Mouse (Mus musculus): ENCODE data around the gene AL732309.1. TPM values are rescaled to one million over a fixed set of nuclear protein-coding genes. Genes with fewer than 3 reads are reported as not detected.

AL732309.1 gene
- 1.7 and 1.9 TPM in 2 replicates for polyA plus RNA-seq (2015; fragmentation: Nextera tagmentation; extraction: Ambion mirVana)

DNA sequence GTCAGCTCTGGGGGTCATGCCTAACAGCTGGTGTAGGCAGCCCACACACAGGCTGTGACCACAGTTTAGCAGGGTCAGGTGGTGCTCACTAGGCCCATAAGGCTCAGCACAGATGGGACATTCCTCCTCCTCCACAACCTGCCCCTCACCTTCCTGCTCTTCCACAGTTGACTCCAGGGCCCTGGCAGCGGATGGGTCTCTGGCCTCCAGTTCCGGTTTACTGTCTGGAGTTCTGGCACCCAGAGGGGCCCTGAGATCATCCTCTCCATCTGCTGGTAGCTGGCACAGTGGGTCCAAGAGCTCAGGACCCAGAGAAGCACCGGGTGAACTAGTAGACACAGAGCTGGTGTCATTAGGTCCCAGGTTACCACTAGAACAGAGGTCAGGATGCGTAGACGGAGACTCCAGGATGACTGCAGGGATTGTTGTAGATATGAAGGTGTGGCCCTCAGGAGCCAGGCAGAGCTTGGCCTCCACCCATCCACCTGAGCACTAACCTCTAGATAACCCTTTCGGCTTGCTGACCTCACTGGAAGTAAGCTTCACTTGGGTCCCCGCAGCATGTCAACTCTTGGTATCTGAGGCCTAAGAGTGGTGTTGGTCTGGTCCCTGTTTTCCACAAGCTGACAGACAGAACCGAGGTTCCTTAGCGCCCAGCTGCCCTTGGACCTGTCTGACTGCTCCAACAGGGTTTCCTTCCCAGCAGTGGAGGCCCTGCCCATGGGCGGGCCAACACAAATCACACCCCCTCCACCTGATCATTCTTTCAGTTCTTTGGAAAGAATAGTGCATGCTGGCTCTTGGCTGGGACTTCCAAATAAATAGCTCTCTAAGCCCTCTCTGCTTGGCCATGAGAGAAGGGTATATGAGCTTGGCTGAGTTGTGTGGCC is at the start of gene AL732309.1:
Gene AL732309.1 (minus strand): TSS at position 681 of the 890 bp plus-strand sequence.
- Histone ChIP-seq H3K9ac (no peak within 1 kb of the TSS), H3K36me3 (replicated peaks) (peaks cover 44% of the 10 kb centered on the region), H3K4me3 (replicated peaks) (no peak within 1 kb of the TSS), H3K27ac (replicated peaks) (no peak within 1 kb of the TSS), H3K27me3 (peaks cover 29% of the 10 kb centered on the region), H3K9me3 (replicated peaks) (no peaks in the 10 kb centered on the region), H3K4me2 (no peak within 1 kb of the TSS), H3K4me1 (replicated peaks) (peaks cover 14% of the 10 kb centered on the region)
- ATAC-seq (ENCODE audit: insufficient read depth) = no peak
- 76% methylated on average over 10 of the region's 10 CpGs for WGBS (ENCODE audit: insufficient replicate concordance)

DNA sequence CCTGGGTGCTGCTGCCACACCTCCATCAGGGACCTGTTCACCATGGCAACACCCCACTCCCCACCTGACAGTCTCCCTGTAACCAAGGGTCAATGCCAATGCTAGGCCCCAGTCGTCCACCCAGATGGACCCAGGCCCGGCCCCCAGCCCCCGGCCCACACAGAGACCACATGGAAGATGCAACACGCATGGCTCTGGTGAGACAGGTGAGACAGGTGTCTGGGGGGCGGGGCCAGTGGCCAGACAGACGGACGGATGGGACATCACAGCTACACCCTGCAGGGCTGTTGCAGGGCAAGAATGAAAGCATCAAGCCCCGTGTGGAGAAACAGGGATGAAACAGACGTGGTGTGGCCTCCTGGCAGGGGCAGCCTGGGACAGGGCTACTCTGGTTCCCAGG is 47.0 kb upstream of the AL732309.1 start:
- Histone ChIP-seq H3K27me3 (peaks cover 98% of the 10 kb centered on the region), H3K9me3 (replicated peaks) (no peaks in the 10 kb centered on the region), H3K9ac (no peak overlapping the region), H3K27ac (replicated peaks) (no peak overlapping the region), H3K4me3 (replicated peaks) (no peak overlapping the region), H3K4me1 (replicated peaks) (peaks cover 9% of the 10 kb centered on the region), H3K4me2 (no peak overlapping the region), H3K36me3 (replicated peaks) (no peaks in the 10 kb centered on the region)
- no peak for ATAC-seq (ENCODE audit: insufficient read depth)
- 60% methylated on average over 9 of the region's 9 CpGs for WGBS (ENCODE audit: insufficient replicate concordance)

DNA sequence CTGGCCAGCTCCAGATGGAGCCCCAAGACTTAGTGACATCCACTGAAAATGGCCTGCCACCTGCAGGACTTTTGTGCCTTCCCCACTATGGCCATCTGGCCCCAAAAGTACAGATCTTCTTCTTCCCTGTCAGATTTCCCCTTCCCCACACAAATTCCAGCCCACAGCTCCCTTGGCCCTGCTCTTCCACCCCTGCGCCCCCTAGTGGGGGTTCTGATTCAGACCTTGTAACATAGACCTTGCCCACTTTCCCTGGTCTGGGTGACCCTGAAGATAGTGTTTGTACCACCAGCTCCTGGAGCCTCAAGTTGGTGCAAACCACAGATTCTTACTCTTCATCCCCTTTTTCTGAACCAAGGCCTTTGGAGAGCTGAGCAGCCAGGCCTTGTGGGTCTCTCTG is 46.2 kb upstream of the AL732309.1 start:
- H3K27me3 ChIP-seq = peaks cover 99% of the 10 kb centered on the region
- 0 out of 2 replicates have a peak overlapping the region, but pooled peaks have one; percentile 37 for H3K4me3 ChIP-seq (replicated peaks)
- no peaks in the 10 kb centered on the region for H3K9me3 ChIP-seq (replicated peaks)
- peaks cover 9% of the 10 kb centered on the region for H3K4me1 ChIP-seq (replicated peaks)
- H3K36me3 ChIP-seq (replicated peaks) = no peaks in the 10 kb centered on the region
- 0% methylated on average over 1 of the region's 1 CpGs for WGBS (ENCODE audit: insufficient replicate concordance)
- 0 out of 2 replicates have a peak overlapping the region, but pooled peaks have one; percentile 58 for H3K4me2 ChIP-seq
- H3K27ac ChIP-seq (replicated peaks) = no peak overlapping the region
- no peak overlapping the region for H3K9ac ChIP-seq
- ATAC-seq (ENCODE audit: insufficient read depth) = no peak

DNA sequence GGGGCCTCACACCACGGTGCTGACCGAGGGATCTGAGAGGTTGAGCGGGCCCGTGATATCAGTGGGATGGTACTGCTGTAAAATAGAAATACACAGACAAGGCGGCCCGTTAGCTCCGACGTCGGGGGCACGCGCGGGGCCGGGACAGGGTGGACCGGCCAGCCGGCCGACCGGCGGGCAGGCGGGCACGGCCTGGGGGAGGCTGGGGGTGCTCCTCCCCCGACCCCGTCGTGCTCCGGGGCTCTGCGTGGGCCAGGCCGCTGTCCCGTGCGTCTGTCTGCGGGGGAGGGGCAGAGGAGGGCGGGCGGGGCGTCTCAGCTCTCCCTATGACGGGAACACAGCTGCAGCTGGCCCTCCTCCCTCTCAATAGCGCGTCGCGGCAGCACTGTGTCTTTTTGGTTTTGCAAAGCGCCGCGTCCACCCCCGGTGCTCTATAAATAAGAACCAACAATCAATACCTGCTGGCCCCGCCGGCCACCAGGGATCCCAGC is 45.4 kb upstream of the AL732309.1 start:
- H3K4me1 ChIP-seq (replicated peaks) = peaks cover 14% of the 10 kb centered on the region
- 8% methylated on average over 38 of the region's 43 CpGs for WGBS (ENCODE audit: insufficient replicate concordance)
- H3K27me3 ChIP-seq = peaks cover 93% of the 10 kb centered on the region
- no peak overlapping the region for H3K27ac ChIP-seq (replicated peaks)
- H3K9me3 ChIP-seq (replicated peaks) = no peaks in the 10 kb centered on the region
- H3K9ac ChIP-seq = no peak overlapping the region
- peak overlapping the region; percentile 37 for H3K4me3 ChIP-seq (replicated peaks)
- H3K4me2 ChIP-seq = peak overlapping the region; percentile 58
- no peaks in the 10 kb centered on the region for H3K36me3 ChIP-seq (replicated peaks)
- no peak for ATAC-seq (ENCODE audit: insufficient read depth)

DNA sequence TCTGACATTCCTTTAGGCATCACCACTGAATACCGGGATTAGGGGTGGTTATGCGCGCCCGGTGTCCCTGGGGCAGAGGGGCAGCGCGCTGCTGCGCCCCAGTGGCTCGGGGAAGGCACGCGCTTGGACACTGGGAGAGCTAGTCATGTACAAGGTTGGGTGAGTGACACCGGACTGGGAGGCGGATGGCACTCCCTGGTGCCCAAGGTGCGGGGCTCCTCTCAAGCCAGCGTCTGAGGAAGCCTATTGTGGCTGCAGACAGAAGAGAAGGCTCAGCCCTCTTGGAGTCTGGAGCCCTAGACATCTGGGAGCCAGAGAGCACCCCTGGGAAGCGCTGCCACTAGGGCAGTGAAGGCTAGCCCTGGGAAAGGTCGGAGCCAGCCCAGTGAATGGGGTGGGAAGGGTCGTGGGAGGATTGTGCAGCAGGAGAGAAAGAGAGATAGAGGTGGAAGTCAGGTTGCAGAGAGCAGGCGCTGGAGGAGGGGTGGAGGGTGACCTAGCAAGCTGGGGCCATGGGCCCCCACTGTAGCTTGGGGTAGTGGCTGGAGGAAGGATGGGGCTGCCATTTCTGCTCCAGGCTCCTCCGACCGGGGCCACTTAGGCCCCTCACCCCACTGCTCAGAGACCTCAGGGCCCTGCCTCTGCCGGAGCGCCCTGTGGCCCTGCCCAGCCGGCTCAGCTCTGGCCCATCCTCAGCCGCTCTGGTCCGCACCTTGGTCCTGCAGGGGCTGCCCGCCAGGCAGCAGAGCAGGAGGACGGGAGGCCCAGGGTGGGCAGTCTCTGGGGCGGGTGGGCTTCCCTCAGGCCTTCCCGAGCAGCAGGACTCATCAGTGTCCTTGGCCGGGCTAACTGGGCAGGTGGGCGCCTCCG is 44.8 kb upstream of the AL732309.1 start:
- Histone ChIP-seq H3K36me3 (replicated peaks) (no peaks in the 10 kb centered on the region), H3K27me3 (peaks cover 86% of the 10 kb centered on the region), H3K9ac (no peak overlapping the region), H3K4me1 (replicated peaks) (peaks cover 21% of the 10 kb centered on the region), H3K4me2 (peak overlapping the region; percentile 58; the same call in 1 of the 2 replicates), H3K9me3 (replicated peaks) (no peaks in the 10 kb centered on the region), H3K27ac (replicated peaks) (no peak overlapping the region), H3K4me3 (replicated peaks) (0 out of 2 replicates have a peak overlapping the region, but pooled peaks have one; percentile 37)
- no peak for ATAC-seq (ENCODE audit: insufficient read depth)
- WGBS (ENCODE audit: insufficient replicate concordance) = 11% methylated on average over 32 of the region's 32 CpGs

DNA sequence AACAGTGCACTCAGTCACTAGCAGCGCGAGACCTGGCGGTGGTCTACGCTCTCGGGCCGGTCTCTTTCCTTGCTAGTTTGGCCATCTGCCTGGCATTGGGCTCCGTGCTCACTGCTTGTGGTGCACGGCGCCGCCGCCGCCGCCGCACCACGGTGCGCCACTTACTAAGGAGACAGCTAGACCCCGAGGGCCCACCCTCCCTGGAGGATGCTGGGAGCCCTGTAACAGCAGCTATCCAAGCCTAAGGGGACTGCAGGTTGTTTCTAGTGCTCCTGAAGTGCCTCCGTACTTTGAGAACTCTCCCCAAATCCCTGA is 44.1 kb upstream of the AL732309.1 start:
- H3K9ac ChIP-seq = no peak overlapping the region
- peaks cover 2% of the 10 kb centered on the region; the same call in 1 of the 2 replicates for H3K36me3 ChIP-seq (replicated peaks)
- no peaks in the 10 kb centered on the region for H3K9me3 ChIP-seq (replicated peaks)
- H3K27ac ChIP-seq (replicated peaks) = no peak overlapping the region
- peaks cover 25% of the 10 kb centered on the region for H3K4me1 ChIP-seq (replicated peaks)
- H3K4me2 ChIP-seq = no peak overlapping the region
- H3K4me3 ChIP-seq (replicated peaks) = no peak overlapping the region
- peaks cover 80% of the 10 kb centered on the region for H3K27me3 ChIP-seq
- 2% methylated on average over 18 of the region's 18 CpGs for WGBS (ENCODE audit: insufficient replicate concordance)
- no peak for ATAC-seq (ENCODE audit: insufficient read depth)

DNA sequence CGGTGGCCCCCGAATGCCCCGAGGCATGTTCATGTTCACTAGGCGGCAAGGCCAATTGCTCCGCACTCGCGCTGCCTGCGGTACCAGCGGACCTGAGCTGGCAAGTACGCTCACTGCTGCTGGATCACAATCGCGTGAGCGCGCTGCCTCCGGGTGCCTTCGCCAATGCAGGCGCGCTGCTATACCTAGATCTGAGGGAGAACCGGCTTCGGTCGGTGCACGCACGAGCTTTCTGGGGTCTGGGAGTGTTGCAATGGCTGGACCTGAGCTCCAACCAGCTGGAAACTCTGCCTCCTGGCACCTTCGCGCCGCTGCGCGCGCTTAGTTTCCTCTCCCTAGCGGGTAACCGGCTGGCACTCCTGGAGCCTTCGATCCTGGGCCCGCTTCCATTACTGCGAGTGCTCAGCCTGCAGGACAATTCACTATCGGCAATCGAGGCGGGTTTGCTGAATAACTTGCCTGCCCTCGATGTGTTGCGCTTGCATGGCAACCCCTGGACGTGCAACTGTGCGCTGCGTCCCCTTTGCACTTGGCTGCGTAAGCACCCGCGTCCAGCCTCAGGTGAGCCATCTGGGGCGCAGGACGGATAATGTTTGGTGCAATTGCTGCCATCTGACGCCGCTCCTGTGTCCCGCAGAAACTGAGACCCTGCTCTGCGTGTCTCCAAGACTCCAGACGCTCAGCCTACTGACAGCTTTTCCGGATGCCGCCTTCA is 43.6 kb upstream of the AL732309.1 start:
- H3K36me3 ChIP-seq (replicated peaks) = peaks cover 7% of the 10 kb centered on the region
- H3K27me3 ChIP-seq = peaks cover 75% of the 10 kb centered on the region
- no peak overlapping the region for H3K27ac ChIP-seq (replicated peaks)
- H3K4me3 ChIP-seq (replicated peaks) = no peak overlapping the region
- no peak for ATAC-seq (ENCODE audit: insufficient read depth)
- no peak overlapping the region for H3K4me2 ChIP-seq
- WGBS (ENCODE audit: insufficient replicate concordance) = 3% methylated on average over 54 of the region's 54 CpGs
- H3K9ac ChIP-seq = no peak overlapping the region
- H3K9me3 ChIP-seq (replicated peaks) = no peaks in the 10 kb centered on the region
- peaks cover 25% of the 10 kb centered on the region for H3K4me1 ChIP-seq (replicated peaks)

DNA sequence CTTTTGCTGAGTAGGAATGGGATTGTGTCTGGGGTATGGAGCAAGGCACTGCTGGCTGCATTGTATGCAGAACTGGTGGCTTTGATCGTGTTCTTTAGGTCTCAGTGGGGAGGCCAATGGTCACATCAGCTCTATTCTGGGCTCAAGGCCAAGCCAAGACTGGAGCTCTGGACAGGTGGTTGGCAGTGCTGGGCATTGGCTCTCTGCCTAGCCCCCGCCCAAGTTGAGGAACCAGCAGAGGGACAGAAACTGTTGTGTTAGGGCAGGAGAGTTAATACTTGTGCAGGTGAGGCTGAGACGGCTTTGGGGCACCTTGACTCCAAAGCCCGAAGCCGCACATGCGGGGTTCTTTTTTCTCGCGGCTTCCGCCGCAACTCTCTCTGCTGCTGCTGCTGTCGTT is 43.0 kb upstream of the AL732309.1 start, which contains the start of gene Lrrc26:
Gene Lrrc26 (plus strand): TSS at position 265 of the 400 bp plus-strand sequence.
- Histone ChIP-seq H3K36me3 (replicated peaks) (peaks cover 13% of the 10 kb centered on the region), H3K4me3 (replicated peaks) (no peak within 1 kb of the TSS), H3K9me3 (replicated peaks) (no peaks in the 10 kb centered on the region), H3K4me2 (no peak within 1 kb of the TSS), H3K4me1 (replicated peaks) (peaks cover 25% of the 10 kb centered on the region), H3K9ac (no peak within 1 kb of the TSS), H3K27ac (replicated peaks) (no peak within 1 kb of the TSS), H3K27me3 (peaks cover 69% of the 10 kb centered on the region)
- no peak for ATAC-seq (ENCODE audit: insufficient read depth)
- 13% methylated on average over 11 of the region's 11 CpGs for WGBS (ENCODE audit: insufficient replicate concordance)

DNA sequence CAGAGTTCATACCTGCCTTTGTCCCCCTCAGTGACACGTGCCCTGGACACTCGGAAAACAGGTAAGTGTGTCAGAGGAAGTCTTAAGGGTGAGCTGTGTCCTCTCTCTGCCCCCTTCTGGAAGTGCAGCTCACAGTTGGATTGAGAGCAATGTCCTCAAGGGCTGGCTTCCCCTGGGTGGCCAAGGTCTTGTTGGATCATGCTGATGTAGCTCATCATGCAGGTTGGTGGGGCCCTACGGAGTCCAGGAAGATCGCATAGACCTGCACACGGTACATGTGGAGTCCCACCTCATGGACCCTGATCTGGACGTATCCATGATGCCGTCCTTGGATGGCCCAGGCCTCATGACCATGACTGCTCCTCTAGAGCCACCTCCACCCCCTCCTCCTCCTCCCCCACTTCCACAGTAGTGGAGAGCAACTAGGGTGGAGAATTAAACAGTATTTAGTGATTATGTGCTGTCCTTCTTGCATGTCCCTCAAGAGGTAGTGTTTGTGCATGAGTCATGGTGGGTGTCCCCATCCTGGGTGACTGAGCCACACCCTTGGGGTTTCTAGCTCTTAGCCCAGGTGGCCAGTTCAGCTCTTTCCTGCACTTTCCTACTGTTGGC is 42.2 kb upstream of the AL732309.1 start:
- Histone ChIP-seq H3K27ac (replicated peaks) (no peak overlapping the region), H3K4me1 (replicated peaks) (peaks cover 25% of the 10 kb centered on the region), H3K4me2 (no peak overlapping the region), H3K36me3 (replicated peaks) (peaks cover 21% of the 10 kb centered on the region), H3K9me3 (replicated peaks) (no peaks in the 10 kb centered on the region), H3K9ac (no peak overlapping the region), H3K27me3 (peaks cover 61% of the 10 kb centered on the region), H3K4me3 (replicated peaks) (no peak overlapping the region)
- ATAC-seq (ENCODE audit: insufficient read depth) = no peak
- WGBS (ENCODE audit: insufficient replicate concordance) = 59% methylated on average over 7 of the region's 7 CpGs

DNA sequence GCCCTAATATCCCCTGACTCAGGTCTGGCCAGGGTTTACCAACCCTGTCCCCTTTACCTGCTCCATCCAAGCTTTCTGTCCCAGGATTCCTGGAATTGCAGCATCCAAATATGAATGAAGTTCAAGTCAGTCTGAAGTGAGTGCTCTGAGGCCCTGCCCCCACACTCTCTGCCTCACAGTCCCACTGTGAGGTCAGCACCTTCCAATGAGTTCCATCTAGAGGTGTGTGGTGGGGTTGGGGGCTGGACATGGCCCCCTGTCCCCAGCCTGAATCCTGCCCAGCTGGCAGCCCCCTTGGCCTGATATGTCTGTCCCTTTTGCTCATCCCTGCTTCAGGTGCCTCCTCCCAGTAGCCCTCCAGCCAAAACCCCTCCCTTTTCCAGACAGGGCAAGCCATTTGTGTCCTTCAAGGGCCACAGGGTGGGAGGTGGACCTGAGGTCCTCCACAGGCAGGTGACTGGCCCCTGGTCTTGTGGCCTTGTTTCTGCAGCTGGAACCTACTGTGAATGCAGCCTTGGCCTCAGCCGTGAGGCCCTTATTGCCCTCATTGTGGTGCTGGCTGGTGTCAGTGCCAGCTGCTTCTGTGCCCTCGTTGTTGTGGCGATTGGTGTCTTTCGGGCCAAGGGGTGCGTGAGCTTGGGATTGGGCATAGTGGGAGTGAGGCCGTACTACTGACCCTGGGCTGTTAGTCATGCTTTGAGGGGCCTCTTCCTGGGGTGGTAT is 41.4 kb upstream of the AL732309.1 start, which contains the start of gene Tmem210:
Gene Tmem210 (plus strand): TSS at position 219 of the 723 bp plus-strand sequence.
- H3K27ac ChIP-seq (replicated peaks) = no peak within 1 kb of the TSS
- no peaks in the 10 kb centered on the region for H3K9me3 ChIP-seq (replicated peaks)
- peak within 1 kb of the TSS; percentile 15; the same call in 1 of the 2 replicates for H3K4me2 ChIP-seq
- H3K27me3 ChIP-seq = peaks cover 53% of the 10 kb centered on the region
- peaks cover 29% of the 10 kb centered on the region for H3K36me3 ChIP-seq (replicated peaks)
- no peak within 1 kb of the TSS for H3K9ac ChIP-seq
- 69% methylated on average over 6 of the region's 6 CpGs for WGBS (ENCODE audit: insufficient replicate concordance)
- H3K4me3 ChIP-seq (replicated peaks) = no peak within 1 kb of the TSS
- H3K4me1 ChIP-seq (replicated peaks) = peaks cover 25% of the 10 kb centered on the region
- ATAC-seq (ENCODE audit: insufficient read depth) = no peak

Measured in liver, embryonic 15.5 days (tissue).